Mouse (Mus musculus) thymus, postnatal 25 days (tissue): ENCODE data around the gene Tnfrsf14.
A peak's percentile ranks its signal among the peaks of the same experiment; 100 is the strongest.

Experiments
- DNase-seq: peaks from one replicate; pipeline ENCODE4 v3.0.0; 2022

The Tnfrsf14 gene

DNA sequence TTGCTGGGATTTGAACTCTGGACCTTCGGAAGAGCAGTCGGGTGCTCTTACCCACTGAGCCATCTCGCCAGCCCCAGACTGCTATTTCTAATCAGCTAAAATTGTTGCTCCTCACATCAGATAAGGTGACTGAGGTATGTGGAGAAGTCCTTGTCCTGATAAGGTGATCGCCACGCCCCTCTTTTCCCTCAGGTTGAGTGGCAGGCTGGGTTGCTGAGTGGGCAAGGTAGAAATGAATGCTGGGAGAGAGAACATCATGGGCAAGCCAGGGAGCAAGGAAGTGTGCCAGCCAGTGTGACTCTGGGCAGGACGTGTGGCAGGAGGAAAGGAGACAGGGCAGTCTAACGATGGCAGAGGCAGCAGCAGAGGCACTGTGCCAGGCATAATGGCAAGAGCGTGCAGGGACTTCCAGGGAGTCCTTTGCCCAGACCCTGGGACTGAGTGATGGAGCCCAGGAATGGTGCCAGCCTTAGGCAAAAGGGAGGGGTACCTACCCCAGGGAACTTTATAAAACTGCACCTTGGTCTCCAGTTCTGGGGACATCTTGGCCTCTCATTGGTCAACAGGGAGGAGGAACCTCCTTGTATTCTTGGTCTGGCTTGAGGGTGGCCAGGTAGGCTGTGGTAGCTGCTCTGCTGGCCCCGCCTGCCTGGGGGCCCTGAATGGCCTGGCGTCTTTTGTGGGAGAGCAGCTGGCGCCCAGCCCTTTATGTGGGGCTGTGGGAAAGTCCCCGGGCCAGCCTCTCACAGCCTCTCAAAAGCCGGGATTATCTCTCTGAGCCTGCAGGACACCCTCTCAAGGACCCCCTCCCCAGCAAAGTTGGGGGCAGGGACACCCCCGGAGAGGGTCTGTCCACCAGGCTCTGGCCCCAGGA, 19.9 kb upstream of the Tnfrsf14 start:
- DNase-seq, result no peak

DNA sequence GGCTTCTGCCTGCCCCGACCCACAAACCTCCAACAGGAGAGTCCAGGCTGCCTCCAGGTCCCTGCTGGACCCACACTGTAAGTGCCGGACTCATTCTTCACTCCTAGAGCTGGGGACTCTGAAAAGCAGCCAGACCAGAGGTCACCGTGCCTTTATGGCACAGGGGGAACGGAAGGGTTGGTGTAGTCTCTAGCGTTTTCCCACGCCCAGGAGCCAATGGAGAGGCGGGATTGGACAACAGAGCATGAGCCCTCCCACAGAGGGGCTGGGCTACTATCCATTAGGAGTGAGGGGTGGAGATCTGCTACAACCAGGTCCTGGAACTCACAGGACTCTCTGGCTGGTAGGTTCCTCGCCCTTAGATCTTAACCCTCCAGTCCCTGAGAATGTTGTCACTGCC, 18.0 kb upstream of the Tnfrsf14 start:
- no peak for DNase-seq

DNA sequence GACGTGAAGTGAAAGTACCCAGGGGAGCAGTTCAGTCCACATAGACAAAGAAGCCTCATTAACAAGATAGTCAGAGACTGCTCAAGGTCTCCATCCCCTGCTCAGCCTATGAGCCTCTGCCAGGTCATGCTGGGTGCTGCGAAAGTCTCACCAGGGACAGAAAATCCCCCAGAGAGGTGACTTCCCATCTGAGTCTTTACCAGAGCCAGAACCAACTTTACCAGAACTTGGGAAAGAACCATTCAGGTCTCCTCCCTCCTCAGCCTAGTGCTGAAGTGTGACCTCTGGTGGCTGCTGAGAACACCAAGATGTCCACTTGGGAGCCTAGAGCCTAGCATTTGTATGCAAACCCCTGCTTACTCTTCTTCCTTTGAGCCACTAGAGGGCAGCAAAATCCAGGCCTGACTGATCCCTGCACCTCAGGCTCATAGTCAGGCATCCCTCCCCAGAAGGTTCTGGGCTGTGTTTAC, 15.8 kb upstream of the Tnfrsf14 start:
- DNase-seq, result peak; percentile 80

DNA sequence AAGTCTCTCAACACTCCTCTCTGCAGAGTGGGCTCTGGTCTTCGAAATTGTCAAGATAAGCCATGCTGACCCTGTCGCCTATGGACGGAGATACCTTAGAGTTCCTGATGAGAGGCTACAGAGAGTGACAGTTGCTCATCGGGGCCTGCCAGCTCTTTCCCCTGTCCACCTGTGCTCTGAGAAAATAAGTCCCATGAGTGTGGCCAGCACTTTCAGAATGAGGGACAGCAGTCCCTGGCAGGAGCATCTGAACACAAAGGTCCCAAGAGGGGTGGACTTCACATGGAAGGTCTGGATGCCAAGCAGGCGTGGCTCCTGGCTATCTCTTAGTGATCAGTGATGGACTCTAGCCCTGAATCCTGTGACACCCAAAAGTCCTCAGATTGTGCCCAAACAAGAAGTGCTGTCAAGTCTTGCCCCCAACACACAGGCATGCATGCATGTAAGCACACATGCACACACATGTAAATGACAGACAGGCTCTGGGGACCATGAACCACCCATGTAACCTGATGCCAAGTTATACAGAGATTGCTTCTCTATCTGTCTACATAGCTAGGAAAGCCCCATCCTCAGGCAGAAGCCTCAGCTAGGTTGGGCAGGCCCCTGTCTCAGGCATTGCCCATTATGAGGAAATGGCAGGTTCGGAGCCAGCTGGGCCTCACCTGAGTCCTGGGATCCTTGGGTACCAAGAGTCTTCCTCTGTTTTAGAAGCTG, 15.1 kb upstream of the Tnfrsf14 start:
- no peak for DNase-seq

DNA sequence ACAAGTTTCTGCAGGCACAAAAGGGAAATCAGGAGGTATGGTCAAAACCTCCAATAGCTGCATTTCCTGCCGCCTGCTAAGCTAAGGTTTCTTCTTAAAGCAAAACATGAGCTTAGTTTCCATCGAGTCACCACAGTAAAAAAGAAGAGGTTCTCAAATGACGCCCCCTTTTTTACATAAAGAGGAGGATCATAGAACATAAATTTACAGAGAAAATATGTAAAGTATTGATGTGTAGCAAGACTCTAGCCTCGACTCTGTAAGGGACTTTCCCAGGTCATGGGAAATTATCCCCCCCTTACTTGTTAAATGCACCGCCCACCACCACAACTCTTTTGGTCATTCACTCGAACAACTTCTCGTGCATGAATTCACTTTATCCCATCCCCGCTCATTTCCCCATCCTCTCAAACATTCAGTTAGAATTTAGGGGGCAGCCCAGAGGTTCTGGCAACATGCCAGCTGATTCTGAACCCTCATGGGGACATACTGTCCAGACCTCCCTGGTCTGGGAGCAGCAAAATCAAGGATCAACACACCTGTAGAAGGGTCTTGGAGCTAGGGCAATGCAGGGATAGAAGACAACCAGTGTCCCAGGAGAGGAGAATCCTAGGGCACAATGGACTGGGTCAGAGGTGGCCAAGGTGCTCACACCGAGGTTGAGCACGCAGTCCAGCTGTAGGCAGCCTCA, 14.4 kb upstream of the Tnfrsf14 start:
- DNase-seq, result no peak

DNA sequence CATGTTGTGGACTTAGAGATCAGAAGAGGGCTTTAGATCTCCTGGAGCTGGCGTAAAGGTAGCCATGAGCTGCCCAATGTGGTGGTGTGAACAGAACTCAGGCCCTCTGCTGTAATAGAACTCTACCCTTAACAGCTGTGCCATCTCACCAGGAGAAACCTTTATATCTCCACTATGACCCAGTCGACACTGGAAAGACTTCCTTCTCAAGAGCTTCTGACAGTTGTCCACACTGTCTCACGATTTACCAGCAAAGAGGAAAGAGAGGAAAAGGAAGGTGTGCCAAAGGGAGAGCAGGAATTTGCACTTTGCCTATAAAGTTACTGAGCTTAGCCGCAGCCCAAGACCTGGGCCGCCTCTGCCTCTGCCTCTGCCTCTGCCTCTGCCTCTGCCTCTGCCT, 13.5 kb upstream of the Tnfrsf14 start:
- no peak for DNase-seq

DNA sequence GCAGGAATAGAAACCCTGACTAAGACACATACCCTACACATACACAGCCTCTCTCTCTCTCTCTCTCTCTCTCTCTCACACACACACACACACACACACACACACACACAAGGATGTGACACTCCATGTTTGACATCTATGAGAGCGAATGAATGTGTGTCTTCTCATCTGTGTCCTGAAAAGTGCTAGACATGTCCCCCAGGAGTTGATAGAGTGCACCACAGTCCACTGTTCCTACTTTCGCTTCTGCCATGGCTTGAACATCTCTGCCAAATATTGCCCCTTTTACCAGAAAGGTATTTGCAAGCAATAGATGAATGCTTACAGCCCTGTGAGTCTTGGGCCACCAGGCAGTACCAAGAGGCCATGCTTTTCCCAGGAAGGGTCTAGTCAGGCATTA, 11.8 kb upstream of the Tnfrsf14 start:
- DNase-seq, result no peak

DNA sequence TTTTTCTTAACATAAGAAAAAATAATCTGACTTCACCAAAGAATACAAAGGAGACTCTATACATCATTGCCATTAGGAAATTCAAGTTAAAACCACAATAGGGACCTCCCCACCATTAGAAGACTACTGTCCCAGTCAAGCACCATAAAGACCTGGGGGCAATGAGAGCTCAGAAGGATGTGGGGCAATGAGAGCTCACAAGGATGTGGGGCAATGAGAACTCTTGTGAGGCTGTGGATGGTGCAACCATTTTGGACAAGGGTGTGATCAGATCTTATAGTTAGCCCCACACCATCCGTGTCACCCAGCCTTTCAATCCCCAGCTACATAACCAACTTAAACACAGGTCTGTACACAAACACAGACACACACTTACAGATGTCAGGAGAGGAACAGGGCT, 9.4 kb upstream of the Tnfrsf14 start:
- no peak for DNase-seq

DNA sequence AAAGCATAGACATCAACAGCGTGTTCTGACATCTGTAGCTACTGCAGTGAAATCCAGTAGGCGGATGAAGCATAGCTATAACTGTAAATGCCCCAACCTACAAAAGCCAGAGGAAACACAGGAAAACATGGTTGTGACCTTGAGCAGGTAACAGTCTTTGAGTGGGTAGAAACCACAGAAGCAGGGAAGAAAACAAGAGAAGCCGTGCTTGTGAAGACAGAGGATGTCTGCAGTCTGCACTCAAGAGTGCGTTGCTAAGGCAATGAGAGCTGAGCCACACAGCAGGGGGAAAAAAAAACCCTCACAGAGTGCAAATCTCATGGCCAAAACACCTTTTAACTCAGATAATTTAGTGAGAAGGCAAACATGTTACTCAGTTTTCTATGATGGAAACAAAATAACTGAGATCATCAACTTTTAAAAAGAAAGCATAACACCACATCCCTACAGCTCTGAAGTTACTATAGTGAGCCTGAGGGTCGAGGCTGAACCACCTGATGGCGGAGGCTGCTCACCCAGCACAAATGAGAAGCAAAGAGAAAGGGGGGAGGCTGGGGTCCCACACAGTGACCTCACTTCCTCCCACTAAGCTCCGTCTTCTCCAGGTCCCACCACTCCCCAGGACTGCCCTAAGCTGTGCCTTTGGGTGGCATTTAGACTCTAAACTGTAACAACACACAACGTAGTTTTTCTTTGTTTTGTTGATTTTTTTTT, 8.3 kb upstream of the Tnfrsf14 start:
- DNase-seq, result peak; percentile 72

DNA sequence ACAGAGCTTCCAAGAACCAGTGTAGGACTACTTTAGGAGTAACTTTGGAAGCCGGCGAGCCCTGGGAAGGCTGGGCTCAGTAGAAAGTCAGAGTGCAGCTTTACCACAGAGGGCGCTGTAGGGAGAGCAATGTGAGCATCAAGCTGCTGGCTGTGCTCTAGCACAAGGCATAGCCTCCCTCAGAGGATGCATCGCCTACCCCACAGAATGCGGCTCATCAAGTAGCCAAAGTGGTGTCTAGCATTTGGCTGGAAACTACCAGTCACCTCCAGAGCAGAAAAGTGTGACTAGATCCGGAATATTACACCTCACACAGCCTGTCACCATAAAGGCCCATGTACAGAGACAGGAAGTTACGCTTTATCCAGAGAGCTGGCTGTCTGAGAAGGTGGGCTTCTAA, 7.4 kb upstream of the Tnfrsf14 start:
- peak; percentile 75 for DNase-seq

DNA sequence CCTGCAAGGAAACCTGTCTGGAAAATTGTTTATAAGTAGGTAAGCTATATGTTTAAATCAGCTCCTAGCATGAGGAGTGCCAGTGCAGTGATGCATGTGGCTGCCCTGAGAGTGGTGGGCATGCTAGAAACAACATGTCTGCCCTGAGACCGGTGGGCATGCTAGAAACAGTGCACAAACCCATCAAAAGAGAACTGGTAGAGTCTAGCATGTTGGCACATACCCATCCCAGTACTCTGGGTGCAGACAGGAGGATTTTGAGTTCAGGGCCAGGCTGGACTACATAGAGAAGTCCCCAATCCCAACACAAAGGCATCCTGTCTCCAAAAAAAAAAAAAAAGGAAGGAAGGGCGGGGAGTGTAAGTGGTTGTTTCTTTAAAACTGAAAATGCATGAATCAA, 6.4 kb upstream of the Tnfrsf14 start:
- no peak for DNase-seq

DNA sequence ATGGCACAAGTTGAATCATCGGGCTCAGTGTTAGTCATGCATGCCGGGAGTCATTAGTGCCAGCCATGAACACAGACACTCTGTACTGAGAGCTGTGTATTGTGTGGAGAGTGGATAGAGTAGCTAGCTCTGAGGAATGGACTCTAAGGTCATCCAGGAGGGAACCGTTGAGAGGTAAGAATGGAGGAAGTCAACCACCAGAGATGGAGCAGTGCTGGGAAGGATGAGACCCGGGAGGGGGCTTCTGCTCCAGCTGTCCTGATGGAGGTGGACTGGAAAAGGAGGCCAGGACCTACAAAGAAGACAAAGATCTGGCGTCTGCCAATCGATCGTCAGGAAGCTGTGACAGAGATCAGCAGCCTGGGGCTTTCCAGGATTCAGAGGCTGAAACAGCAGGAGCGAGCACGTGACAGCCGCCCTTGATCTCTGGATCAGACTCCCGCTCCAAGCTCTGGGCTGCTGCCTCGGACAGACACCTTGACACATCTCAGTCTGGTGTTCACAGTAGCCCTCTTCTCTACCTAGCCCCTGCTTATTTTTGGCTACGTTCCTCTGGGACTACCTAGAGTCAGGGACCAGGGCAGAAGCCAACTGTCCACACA, 5.0 kb upstream of the Tnfrsf14 start:
- no peak for DNase-seq

DNA sequence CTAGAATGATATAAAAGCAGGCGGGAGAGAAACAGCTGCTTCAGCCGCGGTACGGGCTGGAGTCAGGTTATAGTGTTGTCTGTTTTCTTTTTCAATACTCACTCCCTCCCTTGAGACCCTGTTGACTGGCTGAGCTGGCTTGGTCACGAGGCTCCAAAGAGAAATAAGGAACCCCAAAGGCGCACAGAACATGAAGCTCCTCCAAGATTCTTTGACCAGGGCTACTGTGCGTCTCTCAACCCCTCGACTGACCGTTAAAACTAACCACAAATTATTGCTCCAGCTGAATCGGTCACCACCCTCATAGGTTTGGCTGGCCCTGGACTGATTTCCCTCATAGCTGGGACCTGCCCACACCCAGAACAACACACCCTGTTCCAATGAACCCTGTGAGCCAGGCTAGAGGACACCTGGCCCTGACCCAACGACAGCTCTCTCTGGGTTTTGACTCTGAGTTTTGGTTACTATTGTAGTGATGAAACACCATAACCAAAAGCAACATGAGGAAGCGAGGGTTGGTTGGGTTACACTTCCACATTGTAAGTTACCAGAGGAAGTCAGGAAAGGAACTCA, 811 bp upstream of the Tnfrsf14 start:
- no peak for DNase-seq

DNA sequence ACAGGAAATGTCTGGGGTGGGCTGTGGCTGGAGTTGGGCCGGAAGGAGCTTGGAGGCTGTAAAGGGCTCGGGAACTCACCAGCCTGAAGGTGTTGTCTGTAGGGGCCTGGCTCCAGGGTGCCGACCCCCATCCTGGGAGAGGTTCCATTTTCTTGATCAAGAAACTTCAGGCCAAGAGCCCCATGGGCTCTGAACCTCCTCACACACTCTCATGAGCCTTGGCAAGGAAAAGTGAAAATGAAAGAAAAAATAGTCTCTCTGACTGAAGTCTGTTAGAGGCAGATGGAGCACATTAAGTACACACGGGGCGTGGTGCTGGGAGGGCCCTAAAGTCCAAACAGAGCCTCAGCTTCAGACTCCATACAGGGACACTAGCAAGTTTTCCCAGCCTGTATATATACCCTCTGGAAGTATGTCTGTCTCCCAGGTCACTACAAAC, 445 bp downstream of the Tnfrsf14 start:
- DNase-seq, result peak; percentile 65

DNA sequence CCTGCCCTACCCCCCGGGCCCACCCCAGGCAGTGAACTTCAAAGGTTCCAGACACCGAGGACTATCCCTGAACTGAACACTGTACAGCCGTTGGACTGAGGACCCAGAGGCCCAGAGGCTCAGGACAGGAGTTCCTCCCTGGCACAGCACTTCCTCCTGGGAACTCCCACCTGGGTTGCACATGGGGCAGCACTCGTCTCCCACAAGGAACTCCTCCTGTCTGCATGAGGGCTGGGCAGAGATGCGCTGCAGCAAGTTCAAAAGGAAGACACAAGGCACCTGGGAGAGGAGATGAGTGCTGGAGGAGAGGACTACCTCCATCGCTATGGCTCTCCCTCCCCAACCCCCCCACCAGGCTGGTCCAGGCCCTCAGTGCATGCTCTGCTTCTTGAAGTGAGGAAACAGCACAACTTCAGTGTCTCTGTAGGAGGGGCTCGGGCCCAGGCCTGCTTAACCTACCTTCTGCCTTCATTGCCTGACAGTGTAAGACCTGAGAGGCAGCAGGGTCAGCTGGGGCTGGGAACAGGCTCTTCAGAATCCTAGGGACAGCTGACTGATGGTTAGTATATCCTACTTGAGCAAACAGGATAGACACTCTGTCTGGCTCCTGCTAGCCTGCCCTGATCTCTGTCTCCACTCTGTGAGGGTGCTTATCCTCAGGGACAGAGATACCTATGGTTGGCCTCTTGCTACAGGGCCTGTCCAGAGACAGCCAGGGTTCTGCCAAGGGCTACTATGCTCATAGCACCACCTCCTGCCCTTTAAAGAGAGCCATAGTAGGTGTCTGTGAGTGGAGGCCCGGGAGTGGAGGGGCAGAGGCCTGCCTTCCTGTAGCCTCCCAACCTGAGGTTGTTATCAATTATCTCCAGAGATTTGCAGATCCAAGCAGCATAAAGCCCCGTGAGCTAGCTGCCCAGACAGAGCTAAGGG, 1.1 kb downstream of the Tnfrsf14 start:
- peak; percentile 59 for DNase-seq

DNA sequence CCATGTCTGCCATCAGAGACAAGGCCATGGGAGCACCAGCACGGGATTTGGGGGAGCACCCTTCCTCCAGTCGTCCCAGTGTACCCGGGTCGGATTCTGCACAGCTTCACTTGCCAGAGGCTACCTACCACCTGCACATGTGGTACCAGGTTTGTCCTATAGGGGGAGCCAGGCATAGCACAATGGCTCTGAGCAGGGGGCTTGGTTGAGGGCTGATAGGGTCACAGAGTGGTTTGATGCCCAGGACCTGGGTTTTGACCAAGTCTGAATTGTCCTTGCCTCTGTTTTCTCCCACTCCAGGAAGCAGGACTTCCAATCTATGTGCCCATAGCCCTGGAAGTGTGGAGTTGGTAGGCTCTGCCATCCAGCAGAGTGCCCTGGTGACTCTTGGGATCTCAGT, 3.0 kb downstream of the Tnfrsf14 start:
- DNase-seq, result peak; percentile 75

DNA sequence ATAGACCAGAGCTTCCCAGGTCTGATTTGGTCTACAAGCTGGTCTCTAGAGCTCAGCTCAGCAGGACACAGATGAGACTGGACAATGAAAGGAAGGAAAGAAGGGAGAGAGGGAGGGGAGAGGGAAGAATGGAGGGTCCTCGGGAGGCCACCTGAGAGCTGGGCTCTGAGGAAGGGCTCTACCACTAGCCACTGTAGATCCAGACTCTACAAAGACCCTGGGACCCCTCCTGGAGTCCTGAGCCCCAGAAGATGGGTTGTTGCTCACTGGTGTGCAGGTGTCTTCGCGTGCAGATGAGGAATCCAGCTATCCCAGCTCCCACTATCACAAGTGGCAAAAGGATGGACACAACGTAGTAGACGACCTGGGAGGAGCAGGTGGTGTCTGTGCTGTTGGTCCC, 5.4 kb downstream of the Tnfrsf14 start:
- no peak for DNase-seq

DNA sequence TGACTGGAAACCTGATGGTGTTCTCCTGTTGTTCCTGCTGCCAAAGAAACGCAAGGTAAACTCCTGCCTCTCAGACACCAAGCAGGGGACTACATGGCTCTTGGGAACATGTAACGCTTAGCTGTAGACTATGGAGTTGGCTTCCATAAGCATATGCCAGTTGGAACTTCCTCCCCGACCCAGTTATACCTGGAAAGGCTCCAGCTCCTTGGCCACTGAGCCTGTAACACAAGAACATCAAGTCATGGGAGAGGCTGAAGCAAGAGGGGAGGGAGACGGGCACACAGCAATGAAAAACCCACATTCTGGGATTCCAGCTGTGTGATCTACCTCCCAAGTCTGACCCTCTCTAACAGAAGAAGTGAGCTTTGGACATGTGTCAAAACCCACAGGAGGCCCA, 6.1 kb downstream of the Tnfrsf14 start:
- DNase-seq, result no peak

DNA sequence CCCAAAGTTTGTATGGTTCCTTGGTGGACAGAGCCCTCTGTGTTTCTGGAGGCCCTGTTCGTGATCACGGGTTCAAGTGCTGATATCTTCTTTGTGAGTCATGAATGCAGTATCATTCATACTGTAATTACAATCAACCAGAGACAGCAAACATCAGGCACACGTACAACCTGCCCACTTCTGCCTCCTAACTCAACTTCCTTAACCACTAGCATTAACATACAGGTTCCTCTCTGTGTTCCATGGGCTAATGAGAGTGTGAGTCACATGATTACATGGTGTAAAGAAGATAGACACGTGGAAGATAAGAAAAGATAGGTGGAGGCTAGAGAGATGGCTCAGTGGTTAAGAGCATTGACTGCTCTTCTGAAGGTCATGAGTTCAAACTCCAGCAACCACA, 11.7 kb downstream of the Tnfrsf14 start:
- DNase-seq, result no peak

DNA sequence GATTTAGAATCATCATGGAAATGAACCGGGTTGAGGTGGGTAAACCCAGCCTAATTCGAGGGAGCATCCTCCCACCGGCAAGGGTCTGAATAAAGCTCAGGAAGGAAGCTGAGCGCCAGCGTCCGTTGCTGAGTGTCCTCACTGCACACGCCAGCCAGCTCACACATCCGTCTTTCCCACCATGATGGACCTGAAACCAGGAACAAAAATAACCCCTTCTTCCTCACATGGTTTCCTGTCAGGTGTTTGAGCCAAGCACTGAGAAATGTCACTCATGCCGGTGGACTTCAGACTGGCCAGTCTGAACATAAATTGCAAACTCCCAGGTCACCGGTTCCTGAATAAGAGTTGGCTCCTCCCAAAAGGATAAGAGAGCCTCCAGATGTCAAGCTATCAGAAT, 13.1 kb downstream of the Tnfrsf14 start:
- no peak for DNase-seq

DNA sequence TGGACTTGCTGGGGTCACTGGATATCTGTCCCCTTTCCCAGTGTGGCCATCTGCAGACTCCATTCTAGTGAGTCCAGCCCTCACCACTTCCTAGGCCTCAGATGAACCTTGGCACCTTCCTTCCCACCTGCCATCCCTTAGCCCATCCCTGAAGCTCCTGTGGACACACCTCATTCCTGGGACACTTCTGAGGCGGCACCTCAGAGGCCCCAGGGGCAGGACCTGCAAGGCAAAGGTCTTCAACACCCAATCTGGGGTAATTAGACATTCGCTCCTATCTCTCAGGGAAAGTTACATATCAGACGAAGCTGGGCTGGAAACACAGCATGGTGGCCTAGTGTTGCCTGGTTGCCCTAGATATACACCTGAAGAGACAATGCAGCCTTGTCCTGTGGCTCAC, 13.7 kb downstream of the Tnfrsf14 start:
- no peak for DNase-seq
